Mouse (Mus musculus) heart, postnatal 14 days (tissue): ENCODE measurements around the gene Abca8a. TPM values are rescaled to one million over a fixed set of nuclear protein-coding genes. Genes with fewer than 3 reads are reported as not detected.
A peak's percentile ranks its signal among the peaks of the same experiment; 100 is the strongest.

Experiments used
- DNase-seq, 2 experiments: peaks; one replicate each; pipeline ENCODE4 v3.0.0; 2021 to 2022
- intact Hi-C: fragments of 180-260 bp; cut with DNase I; formaldehyde crosslinking; loops from one replicate; pipeline ENCODE4 v1.15.1; 2025
- long read RNA-seq, 2 experiments: library from polyadenylated mRNA; stranded (forward); transcript quantifications; one replicate each; pipeline ENCODE4 v2.0.0; 2021
- total RNA-seq, 2 experiments: library from RNA; stranded (reverse); gene quantifications; 2 replicates each; pipeline ENCODE4 v1.2.3; 2021

Gene Abca8a
- total RNA-seq: 10 to 100 TPM; 41.8 to 53.0 TPM
- long read RNA-seq, experiment 1, full-length matches to known transcripts: 4 of 13 reads
- long read RNA-seq, experiment 1, partial matches to known transcripts: 9 of 13 reads
- long read RNA-seq, experiment 1, other reads (novel, unspliced or antisense): 0 of 13 reads
- long read RNA-seq, experiment 2, full-length matches to known transcripts: 4 of 10 reads
- long read RNA-seq, experiment 2, partial matches to known transcripts: 5 of 10 reads
- long read RNA-seq, experiment 2, other reads (novel, unspliced or antisense): 1 of 10 reads

GRCm38 (mm10) chr11:110095858-110096257, at the start of gene Abca8a:
Abca8a (minus strand) TSS chr11:110095978.
- DNase-seq: peak; percentile 16 to 31
- intact Hi-C loops: no loop called here

- no peak for DNase-seq
- intact Hi-C loops: no loop called here
These were observed 49.6 kb upstream of the Abca8a start for GRCm38 (mm10) chr11:110145421-110145820.

- no peak for DNase-seq
- intact Hi-C loops: no loop called here
These were observed 35.0 kb upstream of the Abca8a start for GRCm38 (mm10) chr11:110130760-110131159.

- no peak for DNase-seq
- intact Hi-C loops: loop anchor here (5.0 kb wide), 1 partner anchor 239 kb away; no protein-coding TSS in a partner anchor
These were observed 15.4 kb upstream of the Abca8a start for GRCm38 (mm10) chr11:110111137-110111536.

- no peak for DNase-seq
- intact Hi-C loops: loop anchor here (5.0 kb wide), 1 partner anchor 209 kb away; no protein-coding TSS in a partner anchor
These were observed 5.7 kb upstream of the Abca8a start for GRCm38 (mm10) chr11:110101437-110101836.

- DNase-seq: peak; percentile 7 to 21
These were observed 3.1 kb upstream of the Abca8a start for GRCm38 (mm10) chr11:110098901-110099300.

GRCm38 (mm10) chr11:110097465-110097864, 1.7 kb upstream of the Abca8a start:
- DNase-seq: no peak
- intact Hi-C loops: no loop called here

More at GRCm38 (mm10) chr11:110098901-110099300, 3.1 kb upstream of the Abca8a start:
- intact Hi-C loops: no loop called here

GRCm38 (mm10) chr11:110094846-110095380, 865 bp downstream of the Abca8a start:
- intact Hi-C loops: no loop called here

GRCm38 (mm10) chr11:110094236-110094635, 1.5 kb downstream of the Abca8a start:
- intact Hi-C loops: no loop called here
- peak; percentile 36 to 44 for DNase-seq

More at GRCm38 (mm10) chr11:110094846-110095380, 865 bp downstream of the Abca8a start:
- DNase-seq: peak in 1 of 2 experiments; percentile 6

GRCm38 (mm10) chr11:110091328-110091727, 4.5 kb downstream of the Abca8a start:
- intact Hi-C loops: no loop called here
- no peak for DNase-seq

GRCm38 (mm10) chr11:110072158-110072557, 23.6 kb downstream of the Abca8a start:
- no peak for DNase-seq
- intact Hi-C loops: no loop called here

- intact Hi-C loops: no loop called here
- DNase-seq: peak; percentile 8 to 32
These were observed 34.7 kb downstream of the Abca8a start for GRCm38 (mm10) chr11:110061032-110061431.

- no peak for DNase-seq
- intact Hi-C loops: no loop called here
These were observed 35.7 kb downstream of the Abca8a start for GRCm38 (mm10) chr11:110060127-110060526.

- intact Hi-C loops: no loop called here
- DNase-seq: no peak
These were observed 42.1 kb downstream of the Abca8a start for GRCm38 (mm10) chr11:110053681-110054080.

GRCm38 (mm10) chr11:110037795-110038194, 58.0 kb downstream of the Abca8a start:
- intact Hi-C loops: no loop called here
- no peak for DNase-seq

- DNase-seq: peak; percentile 17 to 41
- intact Hi-C loops: no loop called here
These were observed 66.7 kb downstream of the Abca8a start for GRCm38 (mm10) chr11:110028913-110029695.

- intact Hi-C loops: no loop called here
- DNase-seq: no peak
These were observed 84.8 kb downstream of the Abca8a start for GRCm38 (mm10) chr11:110010836-110011546.

GRCm38 (mm10) chr11:109995624-109996023, 100.2 kb downstream of the Abca8a start, which contains the start of gene Abca8b:
Abca8b (minus strand) TSS chr11:109995845.
- peak; percentile 76 to 81 for DNase-seq
- intact Hi-C loops: no loop called here

- intact Hi-C loops: no loop called here
- DNase-seq: peak; percentile 23 to 37
These were observed 100.8 kb downstream of the Abca8a start for GRCm38 (mm10) chr11:109995013-109995412.

GRCm38 (mm10) chr11:109994014-109994413, 101.8 kb downstream of the Abca8a start:
- DNase-seq: no peak
- intact Hi-C loops: no loop called here
